In the genomic region with DNA sequence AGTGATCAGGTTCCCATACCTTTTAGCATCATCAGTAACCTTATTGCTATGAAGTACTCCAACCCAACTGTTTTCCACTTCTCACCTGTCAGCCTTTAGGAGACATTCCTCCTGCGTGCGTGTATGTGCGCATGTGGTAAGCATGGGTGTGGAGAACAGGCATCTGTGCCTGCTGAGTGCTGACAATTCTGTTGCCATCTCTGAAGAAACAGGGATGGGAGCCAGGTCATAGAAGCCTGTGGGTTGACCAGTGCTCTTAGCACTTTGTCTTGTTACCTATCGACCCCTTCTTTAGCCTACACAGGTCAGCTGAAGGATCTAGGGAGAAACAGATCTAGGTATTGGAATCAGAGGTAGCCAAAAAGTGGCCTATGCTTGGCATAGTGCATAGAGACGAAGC, we compare ENCODE assay signal across 9 mouse cellular contexts. TPM values are rescaled to one million over a fixed set of nuclear protein-coding genes. Genes with fewer than 3 reads are reported as not detected.
DNase-seq lines count a peak whose midpoint lies in the region; ATAC-seq and TF ChIP-seq lines count a peak whose summit lies in the region.
"Had no signal": no experiment of that assay in that cellular context is flagged by ENCODE, and none has a peak within 500 bp of the region (broad histone marks: within the 10 kb centered on the region; RNA-seq: fewer than 3 reads in every experiment).

No protein-coding gene starts in this region.

- no peaks in the 10 kb centered on the region for H3K9me3 ChIP-seq in embryonic facial prominence, embryonic 12.5 days
- H3K9me3 ChIP-seq in neural tube, embryonic 15.5 days (replicated peaks), result no peaks in the 10 kb centered on the region

- intact Hi-C loops in heart, postnatal 10 days (cut with DNase I), result loop anchor here (5.0 kb wide), 1 partner anchor 34 kb away; a partner anchor contains a TSS

- no peak overlapping the region for H3K9ac ChIP-seq in embryonic facial prominence, embryonic 12.5 days
- no peak overlapping the region for H3K9ac ChIP-seq in neural tube, embryonic 15.5 days (replicated peaks)

- no peak overlapping the region for H3K4me2 ChIP-seq in embryonic facial prominence, embryonic 12.5 days (replicated peaks)
- 0 out of 2 replicates have a peak overlapping the region, but pooled peaks have one; percentile 9 for H3K4me2 ChIP-seq in neural tube, embryonic 15.5 days

- 77% methylated on average over 5 of the region's 5 CpGs for WGBS in lung, adult 2 months
- 86% methylated on average over 5 of the region's 5 CpGs for WGBS in embryonic facial prominence, embryonic 12.5 days
- 86% methylated on average over 5 of the region's 5 CpGs for WGBS in neural tube, embryonic 15.5 days

- peaks cover 28% of the 10 kb centered on the region for H3K4me1 ChIP-seq in lung, adult 2 months (ENCODE audit: control insufficient read depth, insufficient read depth, low read length)
- peaks cover 28% of the 10 kb centered on the region for H3K4me1 ChIP-seq in embryonic facial prominence, embryonic 12.5 days
- H3K4me1 ChIP-seq in neural tube, embryonic 15.5 days, result peaks cover 37% of the 10 kb centered on the region

- H3K27ac ChIP-seq in embryonic facial prominence, embryonic 12.5 days, result peak overlapping the region; percentile 4; the same call in 1 of the 2 replicates
- peak overlapping the region; percentile 77 for H3K27ac ChIP-seq in neural tube, embryonic 15.5 days (replicated peaks)

- H3K4me3 ChIP-seq in lung, adult 2 months (replicated peaks; ENCODE audit: extremely low read depth, low read depth, low read length), result no peak overlapping the region
- no peak overlapping the region for H3K4me3 ChIP-seq in embryonic facial prominence, embryonic 12.5 days
- H3K4me3 ChIP-seq in neural tube, embryonic 15.5 days (replicated peaks), result no peak overlapping the region

- no peak for TF ChIP-seq CTCF in lung, adult 2 months (IDR thresholded peaks at IDR 0.05; ENCODE audit: insufficient read depth, low read length)

- H3K27me3 ChIP-seq in embryonic facial prominence, embryonic 12.5 days, result no peaks in the 10 kb centered on the region
- no peaks in the 10 kb centered on the region for H3K27me3 ChIP-seq in neural tube, embryonic 15.5 days (replicated peaks)

- ATAC-seq in embryonic facial prominence, embryonic 12.5 days (ENCODE audit: insufficient number of reproducible peaks, insufficient read depth, low FRiP score, low TSS enrichment), result no peak
- no peak for ATAC-seq in neural tube, embryonic 15.5 days (ENCODE audit: low FRiP score)

- no peaks in the 10 kb centered on the region for H3K36me3 ChIP-seq in embryonic facial prominence, embryonic 12.5 days
- H3K36me3 ChIP-seq in neural tube, embryonic 15.5 days, result peaks cover 4% of the 10 kb centered on the region; the same call in 1 of the 2 replicates

- peak; percentile 90 for DNase-seq in heart, adult 11 months
- DNase-seq in heart, postnatal 10 days, result no peak
- DNase-seq in lung, adult 2 months, result peak; percentile 13
- DNase-seq in lung, postnatal 14 days, result no peak
- no peak for DNase-seq in layer of hippocampus, adult 18-20 months (ENCODE audit: low spot score in 2 of 2)
- no peak for DNase-seq in adipocyte (ENCODE audit: low spot score)

- no peak for TF ChIP-seq POLR2A in lung, adult 2 months (IDR thresholded peaks at IDR 0.05; ENCODE audit: borderline replicate concordance, extremely low read depth, low read depth, low read length)

RNA-seq across cellular contexts. Expression of a gene that starts 35.9 kb away (rescaled TPM):
- 10 to 100 TPM; 36.3 to 48.5 TPM for total RNA-seq in heart, postnatal 10 days (2021)
- polyA plus RNA-seq in lung, adult 2 months (2012; rRNA removed), result 21.4 and 33.8 TPM in 2 replicates
- 39.2 and 44.8 TPM in 2 replicates for polyA plus RNA-seq in embryonic facial prominence, embryonic 12.5 days (2016; fragmentation: Nextera tagmentation; extraction: Ambion mirVana)
- polyA plus RNA-seq in neural tube, embryonic 15.5 days (2015; fragmentation: Nextera tagmentation; extraction: Ambion mirVana), result 5.3 and 10.7 TPM in 2 replicates
- total RNA-seq in layer of hippocampus, adult 18-20 months (2021), result 1 to 10 TPM; 2.7 to 3.3 TPM
- total RNA-seq: hematopoietic stem cell, adult 5-6 weeks had no signal

RNA-seq across cellular contexts. Expression of a gene that starts 45.2 kb away (rescaled TPM):
- 1 to 10 TPM; 7.8 to 9.5 TPM for total RNA-seq in heart, postnatal 10 days (2021)
- polyA plus RNA-seq in lung, adult 2 months (2012; rRNA removed), result 15.3 and 21.1 TPM in 2 replicates
- polyA plus RNA-seq in embryonic facial prominence, embryonic 12.5 days (2016; fragmentation: Nextera tagmentation; extraction: Ambion mirVana), result 30.0 and 31.5 TPM in 2 replicates
- 12.6 and 15.4 TPM in 2 replicates for polyA plus RNA-seq in neural tube, embryonic 15.5 days (2015; fragmentation: Nextera tagmentation; extraction: Ambion mirVana)
- total RNA-seq in layer of hippocampus, adult 18-20 months (2021), result 10 to 100 TPM; 18.3 to 20.5 TPM

RNA-seq across cellular contexts. Expression of a gene that starts 57.6 kb away (rescaled TPM):
- total RNA-seq in heart, postnatal 10 days (2021), result 10 to 100 TPM; 13.9 to 15.6 TPM
- 21.0 and 25.7 TPM in 2 replicates for polyA plus RNA-seq in lung, adult 2 months (2012; rRNA removed)
- polyA plus RNA-seq in embryonic facial prominence, embryonic 12.5 days (2016; fragmentation: Nextera tagmentation; extraction: Ambion mirVana), result 22.6 and 23.3 TPM in 2 replicates
- 13.8 and 16.2 TPM in 2 replicates for polyA plus RNA-seq in neural tube, embryonic 15.5 days (2015; fragmentation: Nextera tagmentation; extraction: Ambion mirVana)
- 10 to 100 TPM; 33.2 to 33.9 TPM for total RNA-seq in layer of hippocampus, adult 18-20 months (2021)

Comparison
In these comparisons a context has a peak if more than half of its experiments do, and no peak if none do; other contexts are left out.
1. DNase-seq: peak in heart, adult 11 months (single experiment) and lung, adult 2 months (single experiment); none in heart, postnatal 10 days (0 of 2), lung, postnatal 14 days (single experiment), layer of hippocampus, adult 18-20 months (0 of 2) and adipocyte (single experiment).